Mouse (Mus musculus): ENCODE data around the gene Ptpn3. TPM values are rescaled to one million over a fixed set of nuclear protein-coding genes. Genes with fewer than 3 reads are reported as not detected.
A peak's percentile ranks its signal among the peaks of the same experiment; 100 is the strongest.
"Not testable (repeated sequence)": the region's sequence is repeated elsewhere in the genome, so short reads cannot be mapped to it uniquely, and the experiment has no call there.

The Ptpn3 gene
- total RNA-seq, 4 experiments from 2014 or later, result 56.3 to 63.7 (median 60.2) TPM

- peak; percentile 50 to 59 for DNase-seq (ENCODE audit: low spot score in 2 of 2)
Observed at GRCm38 (mm10) chr4:57299701-57300468, 1.8 kb downstream of the Ptpn3 start.

- peak in 1 of 2 experiments; percentile 24 for DNase-seq (ENCODE audit: low spot score in 2 of 2)
Observed at GRCm38 (mm10) chr4:57299308-57299700, 2.3 kb downstream of the Ptpn3 start.

- no peak for DNase-seq (ENCODE audit: low spot score in 2 of 2)
Observed at GRCm38 (mm10) chr4:57298181-57298580, 3.5 kb downstream of the Ptpn3 start.

GRCm38 (mm10) chr4:57294971-57295656, 6.5 kb downstream of the Ptpn3 start:
- no peak for DNase-seq (ENCODE audit: low spot score in 2 of 2)

GRCm38 (mm10) chr4:57292670-57293069, 9.0 kb downstream of the Ptpn3 start:
- no peak for DNase-seq (ENCODE audit: low spot score in 2 of 2)

GRCm38 (mm10) chr4:57290049-57290448, 11.6 kb downstream of the Ptpn3 start:
- DNase-seq (ENCODE audit: low spot score in 2 of 2), result no peak

GRCm38 (mm10) chr4:57287808-57288207, 13.8 kb downstream of the Ptpn3 start:
- DNase-seq (ENCODE audit: low spot score in 2 of 2), result no peak

GRCm38 (mm10) chr4:57285251-57285650, 16.4 kb downstream of the Ptpn3 start:
- DNase-seq (ENCODE audit: low spot score in 2 of 2), result no peak

- no peak for DNase-seq (ENCODE audit: low spot score in 2 of 2)
Observed at GRCm38 (mm10) chr4:57283189-57283588, 18.4 kb downstream of the Ptpn3 start.

GRCm38 (mm10) chr4:57282630-57283029, 19.0 kb downstream of the Ptpn3 start:
- DNase-seq (ENCODE audit: low spot score in 2 of 2), result no peak

GRCm38 (mm10) chr4:57282179-57282578, 19.5 kb downstream of the Ptpn3 start:
- DNase-seq (ENCODE audit: low spot score in 2 of 2), result no peak

GRCm38 (mm10) chr4:57280888-57281287, 20.7 kb downstream of the Ptpn3 start:
- DNase-seq (ENCODE audit: low spot score in 2 of 2), result no peak

- DNase-seq (ENCODE audit: low spot score in 2 of 2), result no peak
Observed at GRCm38 (mm10) chr4:57279229-57279628, 22.4 kb downstream of the Ptpn3 start.

GRCm38 (mm10) chr4:57278812-57279211, 22.8 kb downstream of the Ptpn3 start:
- no peak for DNase-seq (ENCODE audit: low spot score in 2 of 2)

GRCm38 (mm10) chr4:57277671-57278070, 24.0 kb downstream of the Ptpn3 start:
- DNase-seq (ENCODE audit: low spot score in 2 of 2), result no peak

GRCm38 (mm10) chr4:57275116-57275743, 26.4 kb downstream of the Ptpn3 start:
- peak in 1 of 2 experiments; percentile 30 for DNase-seq (ENCODE audit: low spot score in 2 of 2)

- DNase-seq (ENCODE audit: low spot score in 2 of 2), result no peak
Observed at GRCm38 (mm10) chr4:57273532-57274502, 27.8 kb downstream of the Ptpn3 start.

GRCm38 (mm10) chr4:57270991-57271390, 30.6 kb downstream of the Ptpn3 start:
- no peak for DNase-seq (ENCODE audit: low spot score in 2 of 2)

GRCm38 (mm10) chr4:57270489-57270888, 31.1 kb downstream of the Ptpn3 start:
- DNase-seq (ENCODE audit: low spot score in 2 of 2), result not testable (repeated sequence)

GRCm38 (mm10) chr4:57269344-57269743, 32.3 kb downstream of the Ptpn3 start:
- DNase-seq (ENCODE audit: low spot score in 2 of 2), result no peak

GRCm38 (mm10) chr4:57268330-57268729, 33.3 kb downstream of the Ptpn3 start:
- DNase-seq (ENCODE audit: low spot score in 2 of 2), result no peak
